Mouse (Mus musculus) small intestine, adult 2 months (tissue): ENCODE measurements at regions not wholly inside any gene's neighbourhood (a gene's known extent, or its start where the extent isn't known, plus 50 kb on each side); places are given as distances from the start of the nearest gene placed in this dataset.

Source experiments
- H3K27ac ChIP-seq: fragments of 200-500 bp; 2 replicates; pipeline ENCODE4 v1.5.1; 2012; ENCODE audit warnings: low read depth, low read length, control low read depth, inconsistent platforms; ENCODE audit not compliant: insufficient read depth
- H3K27me3 ChIP-seq: fragments of 200-500 bp; 2 replicates; pipeline ENCODE4 v1.6.1; 2012; ENCODE audit warnings: mild to moderate bottlenecking, moderate library complexity, low read length, inconsistent platforms; ENCODE audit not compliant: control insufficient read depth, insufficient read depth
- H3K36me3 ChIP-seq: fragments of 200-500 bp; 2 replicates; pipeline ENCODE4 v1.6.1; 2012; ENCODE audit warnings: mild to moderate bottlenecking, low read length, control low read depth, inconsistent platforms; ENCODE audit not compliant: control insufficient read depth, insufficient read depth
- H3K4me1 ChIP-seq: fragments of 200-500 bp; 2 replicates; pipeline ENCODE4 v1.6.1; 2012; ENCODE audit warnings: low read length, inconsistent platforms, mixed read lengths; ENCODE audit not compliant: control insufficient read depth, insufficient read depth, insufficient read length
- H3K4me3 ChIP-seq: fragments of 200-500 bp; 2 replicates; pipeline ENCODE4 v1.5.1; 2012; ENCODE audit warnings: low read depth, mild to moderate bottlenecking, control low read depth, inconsistent platforms, low read length, moderate library complexity
- CTCF ChIP-seq: fragments of 200-500 bp; IDR thresholded peaks from 2 replicates; pipeline ENCODE4 v1.5.1; 2012; ENCODE audit warnings: low read depth, mild to moderate bottlenecking, control low read depth, inconsistent platforms, low read length, moderate library complexity, mixed read lengths; ENCODE audit not compliant: insufficient replicate concordance, insufficient read length; ENCODE audit errors: extremely low read depth
- POLR2A ChIP-seq: fragments of 200-500 bp; IDR thresholded peaks from 2 replicates; pipeline ENCODE4 v1.6.1; 2012; ENCODE audit warnings: low read depth, mild to moderate bottlenecking, control low read depth, inconsistent platforms, low read length, moderate library complexity
- WGBS: fragments of 180-500 bp; shearing (Covaris S2); methylation state at CpG from one replicate; pipeline ENCODE4 v1.1.7; 2018; 5-methylcytosine and 5-hydroxymethylcytosine counted together

DNA sequence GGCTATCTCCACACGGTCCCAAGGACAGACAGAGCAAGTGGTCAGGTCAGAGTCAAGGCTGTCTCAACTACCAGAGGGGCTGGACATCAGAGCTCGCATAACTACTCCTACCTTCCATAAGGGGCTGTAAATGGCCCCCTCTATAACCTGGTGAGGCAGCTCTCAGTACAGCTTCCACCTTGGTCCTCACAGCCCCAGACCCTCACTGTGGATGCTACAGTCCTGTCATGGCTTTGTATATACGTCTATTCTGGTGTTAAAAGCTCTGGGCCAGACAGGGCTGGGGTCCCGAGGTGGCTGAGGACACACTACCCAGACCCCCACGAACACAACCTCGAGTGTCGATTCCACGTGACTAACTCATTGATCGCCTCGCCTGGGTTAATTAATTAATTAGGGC lies 94.0 kb upstream of the Nkx1-1 start:
- H3K4me3 ChIP-seq = no peak overlapping the region
- 66% methylated on average over 10 of the region's 10 CpGs for WGBS

DNA sequence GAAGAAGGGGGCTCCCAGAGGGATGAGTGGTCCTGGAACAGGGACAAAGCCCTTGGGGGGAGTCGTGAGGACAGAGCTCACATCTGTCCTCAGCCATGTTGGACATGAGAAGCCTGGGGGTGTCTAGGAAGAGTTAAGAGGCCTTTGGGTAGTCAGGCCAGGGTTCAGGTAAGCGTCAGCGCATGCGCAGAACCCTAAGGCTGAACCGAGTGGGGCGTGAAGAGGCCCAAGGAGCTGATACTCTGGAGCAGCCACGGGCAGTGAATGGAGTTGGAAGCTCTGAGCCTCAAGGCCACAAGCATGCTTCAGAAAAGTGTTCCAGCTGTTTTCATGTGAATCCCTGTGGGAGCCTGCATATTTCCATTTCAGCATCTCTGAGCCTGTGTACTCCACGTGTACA lies 93.5 kb upstream of the Nkx1-1 start:
- Histone ChIP-seq H3K4me1 (no peaks in the 10 kb centered on the region), H3K36me3 (no peaks in the 10 kb centered on the region), H3K4me3 (no peak overlapping the region), H3K27me3 (no peaks in the 10 kb centered on the region), H3K27ac (no peak overlapping the region)
- 83% methylated on average over 8 of the region's 8 CpGs for WGBS
- TF ChIP-seq POLR2A (no peak), CTCF (no peak)

More for the DNA sequence above, 94.0 kb upstream of the Nkx1-1 start:
- Histone ChIP-seq H3K27me3 (no peaks in the 10 kb centered on the region), H3K27ac (no peak overlapping the region), H3K36me3 (no peaks in the 10 kb centered on the region), H3K4me1 (no peaks in the 10 kb centered on the region)
- TF ChIP-seq CTCF (no peak), POLR2A (no peak)

DNA sequence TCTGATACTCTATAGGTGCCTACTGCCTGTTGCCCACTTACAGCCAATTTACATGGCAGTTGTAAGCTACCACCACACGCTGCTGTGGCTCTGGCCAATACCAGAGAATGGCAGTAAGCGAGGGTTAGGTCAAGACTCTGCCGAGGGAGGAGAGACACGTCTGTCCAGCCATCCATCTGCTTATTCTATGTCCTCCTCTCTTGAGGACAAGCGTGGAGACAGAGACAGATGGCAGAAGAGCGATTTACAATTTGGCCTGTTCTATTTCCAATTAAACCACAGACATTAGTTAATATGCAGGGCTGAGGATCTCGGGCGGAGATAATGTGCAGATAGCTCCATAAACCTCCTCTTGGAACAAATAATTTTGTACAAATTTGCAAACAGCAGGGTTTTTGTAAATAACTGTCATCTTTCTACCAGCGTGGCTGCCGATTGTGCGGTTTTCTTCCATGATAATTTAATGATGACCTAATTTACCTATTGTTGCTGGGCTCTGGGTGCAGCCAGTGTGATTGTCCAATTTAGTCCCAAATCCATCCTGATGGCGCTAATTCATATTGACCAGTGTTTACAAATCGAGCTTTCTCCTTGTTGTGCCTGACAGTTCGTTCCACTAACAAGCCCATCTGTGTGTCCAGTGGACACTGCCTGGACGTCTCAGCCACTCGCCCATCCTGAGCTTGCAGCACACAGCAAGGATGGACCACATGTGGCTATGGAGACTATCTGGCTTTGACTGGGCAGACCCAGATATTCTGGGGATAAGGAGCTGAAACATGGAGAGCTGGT lies 88.4 kb upstream of the Nkx1-1 start:
- no peaks in the 10 kb centered on the region for H3K4me1 ChIP-seq
- TF ChIP-seq POLR2A = no peak
- TF ChIP-seq CTCF = no peak
- no peaks in the 10 kb centered on the region for H3K36me3 ChIP-seq
- H3K4me3 ChIP-seq = no peak overlapping the region
- WGBS = 86% methylated on average over 16 of the region's 16 CpGs
- no peaks in the 10 kb centered on the region for H3K27me3 ChIP-seq
- H3K27ac ChIP-seq = no peak overlapping the region

DNA sequence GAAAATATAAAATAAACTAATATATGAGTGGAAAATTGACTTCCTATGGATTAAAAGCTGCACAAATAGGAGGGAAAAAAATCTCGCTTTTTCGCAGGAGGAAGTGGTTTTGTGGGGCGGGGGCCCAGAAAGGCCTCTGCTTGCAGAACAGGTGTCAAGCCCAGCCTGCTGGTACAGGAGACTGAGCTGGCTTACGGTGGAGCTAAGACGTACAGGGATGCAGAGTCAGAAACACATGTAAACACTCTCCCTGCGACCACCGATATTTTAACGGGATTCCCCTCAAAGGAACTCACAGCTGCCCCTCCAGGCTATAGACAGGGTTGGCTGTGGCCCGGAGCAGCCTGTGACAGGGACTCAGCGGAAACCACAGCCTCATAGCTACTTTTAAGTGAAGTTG lies 87.1 kb upstream of the Nkx1-1 start:
- H3K36me3 ChIP-seq = no peaks in the 10 kb centered on the region
- no peaks in the 10 kb centered on the region for H3K4me1 ChIP-seq
- TF ChIP-seq POLR2A (no peak), CTCF (no peak)
- H3K27ac ChIP-seq = no peak overlapping the region
- 68% methylated on average over 10 of the region's 10 CpGs for WGBS
- no peak overlapping the region for H3K4me3 ChIP-seq
- no peaks in the 10 kb centered on the region for H3K27me3 ChIP-seq

DNA sequence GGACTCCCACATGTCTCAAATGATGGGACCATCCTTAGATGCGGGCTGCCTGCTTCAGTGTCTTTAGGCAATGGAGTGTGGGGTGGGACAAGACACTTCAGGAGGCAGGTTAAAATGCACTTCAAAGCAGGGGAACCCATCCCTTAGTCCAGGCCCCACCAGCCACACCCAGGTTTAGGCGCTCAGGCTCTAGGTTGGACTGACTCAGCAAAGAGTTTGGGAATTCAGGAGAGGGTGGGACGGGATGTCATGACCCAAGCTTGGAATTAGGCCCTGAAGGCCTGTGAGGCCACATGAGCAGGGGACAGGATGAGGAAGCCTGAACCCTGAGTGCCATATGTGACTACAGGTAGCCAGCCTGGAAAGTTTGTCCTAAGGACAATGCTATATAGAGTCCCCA lies 85.6 kb upstream of the Nkx1-1 start:
- no peaks in the 10 kb centered on the region for H3K4me1 ChIP-seq

DNA sequence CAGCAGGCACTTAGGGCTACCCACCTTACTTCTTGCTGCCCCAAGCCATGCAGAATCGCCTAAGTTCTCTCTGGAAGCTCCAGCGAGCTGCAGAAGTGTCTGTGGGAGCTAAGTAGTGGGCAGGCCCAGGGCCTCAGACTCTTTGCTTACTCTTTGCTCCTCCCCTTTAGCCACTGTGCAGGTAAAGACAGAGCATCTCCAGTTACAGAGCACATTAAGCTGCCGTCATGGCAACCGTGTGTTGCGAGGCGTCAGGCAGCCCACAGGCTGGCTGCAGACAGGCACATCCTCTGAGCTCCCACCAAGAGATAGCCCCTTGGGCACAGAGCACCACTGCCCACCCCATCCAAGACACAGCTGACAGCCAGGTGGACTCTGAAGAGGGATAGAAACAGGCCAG lies 85.1 kb upstream of the Nkx1-1 start:
- Histone ChIP-seq H3K36me3 (no peaks in the 10 kb centered on the region), H3K27me3 (no peaks in the 10 kb centered on the region), H3K4me1 (no peaks in the 10 kb centered on the region), H3K4me3 (no peak overlapping the region), H3K27ac (no peak overlapping the region)
- WGBS = 43% methylated on average over 6 of the region's 6 CpGs
- TF ChIP-seq POLR2A = no peak
- TF ChIP-seq CTCF = no peak

More for the DNA sequence above, 85.6 kb upstream of the Nkx1-1 start:
- Histone ChIP-seq H3K4me3 (no peak overlapping the region), H3K27me3 (no peaks in the 10 kb centered on the region), H3K36me3 (no peaks in the 10 kb centered on the region), H3K27ac (no peak overlapping the region)
- WGBS = 79% methylated on average over 3 of the region's 3 CpGs
- no peak for TF ChIP-seq POLR2A
- TF ChIP-seq CTCF = no peak

DNA sequence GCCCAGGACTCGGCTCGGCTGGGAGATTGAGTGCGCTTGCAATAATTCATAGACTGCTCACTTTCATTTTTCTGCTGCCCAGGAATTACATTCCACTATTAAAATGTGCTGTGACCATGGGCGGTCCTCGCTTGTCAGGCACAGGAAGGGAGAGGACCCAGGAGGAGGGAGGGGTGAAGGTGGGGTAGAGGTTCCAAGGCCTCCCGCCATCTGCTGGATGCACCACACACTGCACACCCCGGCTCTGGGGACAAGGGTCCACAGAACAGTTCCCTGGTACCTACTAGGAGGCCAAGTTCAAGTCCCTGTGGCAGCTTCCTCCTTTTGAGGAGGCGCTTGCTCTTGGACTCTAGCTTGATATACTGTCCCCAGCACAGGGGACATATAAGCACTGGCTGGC lies 83.8 kb upstream of the Nkx1-1 start:
- no peak overlapping the region for H3K4me3 ChIP-seq
- H3K4me1 ChIP-seq = no peaks in the 10 kb centered on the region
- H3K36me3 ChIP-seq = no peaks in the 10 kb centered on the region
- no peaks in the 10 kb centered on the region for H3K27me3 ChIP-seq
- 53% methylated on average over 8 of the region's 8 CpGs for WGBS
- TF ChIP-seq POLR2A (no peak), CTCF (no peak)
- no peak overlapping the region for H3K27ac ChIP-seq
